Comparison of ENCODE assay signal across 9 mouse cellular contexts in genomic region chr2:156652841-156653240, GRCm38 (mm10). TPM values are rescaled to one million over a fixed set of nuclear protein-coding genes. Genes with fewer than 3 reads are reported as not detected.
DNase-seq lines count a peak whose midpoint lies in the region; ATAC-seq and TF ChIP-seq lines count a peak whose summit lies in the region.
"Had no signal": no experiment of that assay in that cellular context is flagged by ENCODE, and none has a peak within 500 bp of the region (broad histone marks: within the 10 kb centered on the region; RNA-seq: fewer than 3 reads in every experiment).

No protein-coding gene starts in this region.

- no peaks in the 10 kb centered on the region for H3K9me3 ChIP-seq in midbrain, embryonic 11.5 days (ENCODE audit: control insufficient read depth, low read length)
- no peaks in the 10 kb centered on the region for H3K9me3 ChIP-seq in midbrain, embryonic 16.5 days (replicated peaks; ENCODE audit: control insufficient read depth, low read length, poor library complexity, severe bottlenecking)
- no peaks in the 10 kb centered on the region for H3K9me3 ChIP-seq in lung, postnatal 0 days (ENCODE audit: low read length)
- H3K9me3 ChIP-seq: neural tube, embryonic 12.5 days had no signal

- TF ChIP-seq CTCF in lung, postnatal 0 days (IDR thresholded peaks at IDR 0.05), result no peak

- no peak overlapping the region for H3K4me3 ChIP-seq in midbrain, embryonic 11.5 days (ENCODE audit: low read depth, low read length)
- H3K4me3 ChIP-seq in midbrain, embryonic 16.5 days (ENCODE audit: low read depth, low read length), result no peak overlapping the region
- H3K4me3 ChIP-seq in lung, postnatal 0 days (ENCODE audit: low read depth, low read length), result no peak overlapping the region
- H3K4me3 ChIP-seq: neural tube, embryonic 12.5 days had no signal

- peak; percentile 94 for DNase-seq in midbrain, embryonic 11.5 days (ENCODE audit: low spot score, missing footprints)
- DNase-seq in adrenal gland, postnatal 36 days, result peak; percentile 81 to 84
- DNase-seq in heart, postnatal 14 days, result peak; percentile 69 to 81
- DNase-seq in lung, postnatal 0 days (ENCODE audit: low spot score), result peak; percentile 63
- DNase-seq in thymus, postnatal 4 days, result peak; percentile 80
- no peak for DNase-seq in right cerebral cortex, adult 2 months (ENCODE audit: low spot score in 2 of 2)
- DNase-seq in cerebellum, adult 11-12 months, result no peak

- no peaks in the 10 kb centered on the region for H3K27me3 ChIP-seq in midbrain, embryonic 11.5 days (ENCODE audit: control insufficient read depth, insufficient read depth, low read length)
- H3K27me3 ChIP-seq in midbrain, embryonic 16.5 days (ENCODE audit: control insufficient read depth, insufficient read depth, low read depth, low read length), result no peaks in the 10 kb centered on the region
- H3K27me3 ChIP-seq in lung, postnatal 0 days (replicated peaks; ENCODE audit: insufficient read depth, low read length), result no peaks in the 10 kb centered on the region
- H3K27me3 ChIP-seq: neural tube, embryonic 12.5 days had no signal

- no peak overlapping the region for H3K4me2 ChIP-seq in midbrain, embryonic 11.5 days
- no peak overlapping the region for H3K4me2 ChIP-seq in midbrain, embryonic 16.5 days (ENCODE audit: low read length)
- no peak overlapping the region for H3K4me2 ChIP-seq in lung, postnatal 0 days (replicated peaks; ENCODE audit: low read depth, low read length)
- H3K4me2 ChIP-seq: neural tube, embryonic 12.5 days had no signal

- H3K9ac ChIP-seq in midbrain, embryonic 11.5 days (ENCODE audit: low read length), result no peak overlapping the region
- no peak overlapping the region for H3K9ac ChIP-seq in midbrain, embryonic 16.5 days (ENCODE audit: low read depth, low read length)
- no peak overlapping the region for H3K9ac ChIP-seq in lung, postnatal 0 days (replicated peaks; ENCODE audit: low read depth)
- H3K9ac ChIP-seq: neural tube, embryonic 12.5 days had no signal

- ATAC-seq in midbrain, embryonic 11.5 days (ENCODE audit: low FRiP score), result no peak
- no peak for ATAC-seq in midbrain, embryonic 16.5 days
- ATAC-seq in lung, postnatal 0 days, result peak; percentile 47

- H3K36me3 ChIP-seq in midbrain, embryonic 11.5 days (ENCODE audit: control insufficient read depth, insufficient read depth, low read length), result no peaks in the 10 kb centered on the region
- H3K36me3 ChIP-seq in midbrain, embryonic 16.5 days (ENCODE audit: control insufficient read depth, insufficient read depth, low read length), result no peaks in the 10 kb centered on the region
- no peaks in the 10 kb centered on the region for H3K36me3 ChIP-seq in lung, postnatal 0 days (ENCODE audit: insufficient read depth, low read length)
- H3K36me3 ChIP-seq: neural tube, embryonic 12.5 days had no signal

- TF ChIP-seq EP300 in lung, postnatal 0 days (IDR thresholded peaks at IDR 0.05), result no peak

- 18% methylated on average over 8 of the region's 8 CpGs for WGBS in midbrain, embryonic 11.5 days
- 14% methylated on average over 8 of the region's 8 CpGs for WGBS in midbrain, embryonic 16.5 days
- WGBS in lung, postnatal 0 days, result 8% methylated on average over 8 of the region's 8 CpGs

- intact Hi-C loops in heart, postnatal 14 days (cut with DNase I), result no loop called here

- no peak overlapping the region for H3K27ac ChIP-seq in midbrain, embryonic 11.5 days (ENCODE audit: low read depth, low read length)
- H3K27ac ChIP-seq in midbrain, embryonic 16.5 days (ENCODE audit: low read length), result no peak overlapping the region
- no peak overlapping the region for H3K27ac ChIP-seq in lung, postnatal 0 days (ENCODE audit: low read length)
- H3K27ac ChIP-seq: neural tube, embryonic 12.5 days had no signal

- H3K4me1 ChIP-seq in midbrain, embryonic 11.5 days (ENCODE audit: control insufficient read depth, insufficient read depth, low read length), result no peaks in the 10 kb centered on the region
- H3K4me1 ChIP-seq in midbrain, embryonic 16.5 days (ENCODE audit: control insufficient read depth, insufficient read depth, low read length), result no peaks in the 10 kb centered on the region
- H3K4me1 ChIP-seq in lung, postnatal 0 days (ENCODE audit: insufficient read depth, low read depth, low read length), result no peaks in the 10 kb centered on the region

RNA-seq across cellular contexts. Expression of gene Dlgap4, which starts 39.3 kb away (rescaled TPM):
- polyA plus RNA-seq in midbrain, embryonic 11.5 days (2014; fragmentation: Nextera tagmentation; extraction: Ambion mirVana), result 127 and 136 TPM in 2 replicates
- 270 and 271 TPM in 2 replicates for polyA plus RNA-seq in midbrain, embryonic 16.5 days (2015; fragmentation: Nextera tagmentation; extraction: Ambion mirVana)
- total RNA-seq in adrenal gland, postnatal 36 days (2021), result 10 to 100 TPM; 45.4 to 47.3 TPM
- 10 to 100 TPM; 33.5 to 42.8 TPM for total RNA-seq in heart, postnatal 14 days (2021)
- polyA plus RNA-seq in lung, postnatal 0 days (2015; fragmentation: Nextera tagmentation; extraction: Ambion mirVana), result 70.3 and 74.0 TPM in 2 replicates

Comparison
In these comparisons a context has a peak if more than half of its experiments do, and no peak if none do; other contexts are left out.
1. DNase-seq: peak in midbrain, embryonic 11.5 days (single experiment), adrenal gland, postnatal 36 days (2 of 2), heart, postnatal 14 days (2 of 2), lung, postnatal 0 days (single experiment) and thymus, postnatal 4 days (single experiment); none in right cerebral cortex, adult 2 months (0 of 2) and cerebellum, adult 11-12 months (single experiment).